Mouse (Mus musculus) heart, adult 2 months (tissue): ENCODE data around the gene Stmnd1.

Experiments used
- CTCF ChIP-seq: fragments of 200-600 bp; IDR thresholded peaks from 2 replicates; pipeline ENCODE4 v1.8.1; 2022; ENCODE audit warnings: antibody characterized with exemption, mild to moderate bottlenecking, moderate library complexity
- EP300 ChIP-seq: fragments of 200-500 bp; IDR thresholded peaks from 2 replicates; pipeline ENCODE4 v1.6.1; 2011; ENCODE audit warnings: low read depth, low read length, control low read depth; ENCODE audit not compliant: insufficient read depth
- POLR2A ChIP-seq: fragments of 200-500 bp; IDR thresholded peaks from 2 replicates; pipeline ENCODE4 v1.6.1; 2011; ENCODE audit warnings: mild to moderate bottlenecking, low read depth, low read length, control low read depth; ENCODE audit not compliant: insufficient read depth

GRCm38 (mm10) chr13:46337791-46338190 is 64.3 kb downstream of the Stmnd1 start:
- TF ChIP-seq CTCF (no peak), EP300 (no peak), POLR2A (no peak)
